Mouse (Mus musculus): ENCODE measurements around the gene Alg9.

- TF ChIP-seq CTCF (IDR thresholded peaks at IDR 0.05; ENCODE audit: low read depth, low read length), result no peak
- TF ChIP-seq POLR2A (IDR thresholded peaks at IDR 0.05; ENCODE audit: extremely low read depth, insufficient read depth, low read length), result no peak
These were observed 110.8 kb downstream of the Alg9 start for GRCm38 (mm10) chr9:50885600-50885987.

Data from liver, adult 2 months (tissue).